Mouse (Mus musculus): ENCODE data around the gene Herpud1. TPM values are rescaled to one million over a fixed set of nuclear protein-coding genes. Genes with fewer than 3 reads are reported as not detected.

Herpud1 gene
- polyA plus RNA-seq, 1 experiment from 2014 or later, result 59.3 TPM

DNA sequence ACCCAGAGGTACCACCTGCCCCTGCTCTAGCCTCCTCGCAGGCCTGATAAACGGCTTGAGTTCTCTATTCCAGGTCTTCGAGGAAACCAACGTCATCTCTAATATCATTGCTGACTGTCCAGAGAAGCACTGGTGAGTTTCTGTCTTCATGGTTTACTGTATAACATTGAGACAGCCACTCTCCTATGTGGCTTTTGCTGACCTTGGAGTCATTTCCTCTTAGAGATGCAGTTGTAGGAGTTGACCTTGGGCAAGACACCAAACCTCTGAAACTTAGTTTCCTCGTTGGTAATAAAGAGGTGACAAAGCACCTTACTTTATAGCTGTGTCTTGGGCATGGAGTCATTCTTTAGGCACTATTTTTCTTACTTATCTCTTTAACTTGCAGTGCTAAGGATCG is 26.3 kb downstream of the Herpud1 start:
- DNase-seq (ENCODE audit: low spot score) (no peak), ATAC-seq (ENCODE audit: insufficient read depth, low FRiP score, low TSS enrichment) (no peak)
- no peaks in the 10 kb centered on the region for H3K4me1 ChIP-seq (ENCODE audit: control insufficient read depth, insufficient read depth, low read length)
- H3K27ac ChIP-seq (ENCODE audit: low read depth, low read length), result no peak overlapping the region
- H3K4me3 ChIP-seq (ENCODE audit: low read depth, low read length), result no peak overlapping the region
- WGBS, result 86% methylated on average over 6 of the region's 6 CpGs
- no peaks in the 10 kb centered on the region for H3K9me3 ChIP-seq (ENCODE audit: control insufficient read depth, low read length)
- H3K9ac ChIP-seq (ENCODE audit: low read length), result no peak overlapping the region
- no peak overlapping the region for H3K4me2 ChIP-seq (ENCODE audit: low read depth)
- H3K36me3 ChIP-seq (ENCODE audit: control insufficient read depth, insufficient read depth, low read length), result no peaks in the 10 kb centered on the region
- H3K27me3 ChIP-seq (ENCODE audit: control insufficient read depth, insufficient read depth, low read length), result no peaks in the 10 kb centered on the region

DNA sequence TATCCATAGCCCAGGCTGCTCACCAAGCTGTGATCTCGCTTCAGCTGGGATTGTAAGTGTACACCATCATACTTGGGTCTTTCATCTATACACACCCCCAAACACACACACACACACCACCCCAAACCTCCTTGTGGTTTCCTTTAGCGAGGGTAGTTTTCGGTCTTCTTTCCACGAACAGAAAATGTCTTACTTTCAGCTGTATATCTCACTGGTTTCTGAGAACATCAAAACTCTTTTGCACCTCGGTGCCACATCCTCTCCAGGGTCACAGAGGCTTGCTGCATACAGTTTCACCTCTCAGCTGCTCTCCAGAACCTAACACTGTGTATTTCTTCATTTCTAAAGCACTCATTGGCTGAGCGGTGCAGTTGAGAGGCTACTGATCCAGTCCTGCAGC is 27.3 kb downstream of the Herpud1 start:
- H3K27me3 ChIP-seq (ENCODE audit: control insufficient read depth, insufficient read depth, low read length), result no peaks in the 10 kb centered on the region
- H3K4me3 ChIP-seq (ENCODE audit: low read depth, low read length), result no peak overlapping the region
- no peak overlapping the region for H3K9ac ChIP-seq (ENCODE audit: low read length)
- no peak overlapping the region for H3K4me2 ChIP-seq (ENCODE audit: low read depth)
- no peaks in the 10 kb centered on the region for H3K36me3 ChIP-seq (ENCODE audit: control insufficient read depth, insufficient read depth, low read length)
- WGBS, result 89% methylated on average over 6 of the region's 6 CpGs
- H3K4me1 ChIP-seq (ENCODE audit: control insufficient read depth, insufficient read depth, low read length), result no peaks in the 10 kb centered on the region
- ATAC-seq (ENCODE audit: insufficient read depth, low FRiP score, low TSS enrichment) (no peak), DNase-seq (ENCODE audit: low spot score) (no peak)
- no peak overlapping the region for H3K27ac ChIP-seq (ENCODE audit: low read depth, low read length)
- no peaks in the 10 kb centered on the region for H3K9me3 ChIP-seq (ENCODE audit: control insufficient read depth, low read length)

DNA sequence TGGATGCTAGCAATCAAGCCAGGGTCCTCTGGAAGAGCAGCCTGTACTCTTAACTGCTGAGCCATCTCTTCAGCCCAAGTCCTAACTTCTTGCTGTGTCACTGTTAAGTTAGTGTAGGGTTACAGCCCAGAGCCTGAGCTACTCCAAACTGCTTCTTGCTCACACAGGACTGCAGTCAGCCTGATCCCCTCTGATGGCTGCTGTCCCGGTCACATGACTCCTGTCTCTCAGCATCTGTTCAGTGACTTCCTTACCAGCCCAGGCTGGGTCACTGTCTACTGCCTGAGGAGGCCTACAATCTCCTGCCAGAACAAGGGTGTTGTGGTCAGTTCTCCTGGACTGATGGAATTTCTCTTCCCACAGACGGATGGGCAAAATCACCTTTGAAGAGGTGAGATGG is 29.0 kb downstream of the Herpud1 start:
- H3K9me3 ChIP-seq (ENCODE audit: control insufficient read depth, low read length), result no peaks in the 10 kb centered on the region
- H3K27ac ChIP-seq (ENCODE audit: low read depth, low read length), result no peak overlapping the region
- H3K4me1 ChIP-seq (ENCODE audit: control insufficient read depth, insufficient read depth, low read length), result no peaks in the 10 kb centered on the region
- H3K36me3 ChIP-seq (ENCODE audit: control insufficient read depth, insufficient read depth, low read length), result no peaks in the 10 kb centered on the region
- no peak overlapping the region for H3K4me3 ChIP-seq (ENCODE audit: low read depth, low read length)
- H3K4me2 ChIP-seq (ENCODE audit: low read depth), result no peak overlapping the region
- no peaks in the 10 kb centered on the region for H3K27me3 ChIP-seq (ENCODE audit: control insufficient read depth, insufficient read depth, low read length)
- 67% methylated on average over 2 of the region's 2 CpGs for WGBS
- H3K9ac ChIP-seq (ENCODE audit: low read length), result no peak overlapping the region
- DNase-seq (ENCODE audit: low spot score) (no peak), ATAC-seq (ENCODE audit: insufficient read depth, low FRiP score, low TSS enrichment) (no peak)

DNA sequence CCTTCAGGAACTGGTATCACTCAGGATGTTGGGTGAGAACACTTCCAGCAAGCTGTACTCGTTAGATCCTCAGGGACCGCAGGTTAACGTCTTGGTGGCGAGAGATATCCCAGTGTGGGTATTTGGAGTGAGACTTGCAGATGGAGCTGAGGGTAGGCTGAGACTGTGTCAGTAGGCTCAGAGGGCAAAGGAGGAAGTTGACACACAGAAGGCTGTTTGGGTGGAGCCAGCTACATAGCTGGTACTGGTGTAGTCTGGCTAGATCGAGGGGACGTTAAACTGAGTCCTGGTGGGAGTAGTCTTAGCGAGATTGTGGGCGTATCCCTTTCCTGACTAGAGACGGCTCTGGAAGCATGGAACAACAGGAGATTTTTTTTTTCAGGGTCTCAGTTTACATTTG is 31.8 kb downstream of the Herpud1 start:
- no peak for DNase-seq (ENCODE audit: low spot score)
- Histone ChIP-seq H3K27me3 (ENCODE audit: control insufficient read depth, insufficient read depth, low read length) (no peaks in the 10 kb centered on the region), H3K4me3 (ENCODE audit: low read depth, low read length) (no peak overlapping the region), H3K9me3 (ENCODE audit: control insufficient read depth, low read length) (no peaks in the 10 kb centered on the region), H3K27ac (ENCODE audit: low read depth, low read length) (no peak overlapping the region), H3K9ac (ENCODE audit: low read length) (no peak overlapping the region), H3K36me3 (ENCODE audit: control insufficient read depth, insufficient read depth, low read length) (no peaks in the 10 kb centered on the region), H3K4me2 (ENCODE audit: low read depth) (no peak overlapping the region), H3K4me1 (ENCODE audit: control insufficient read depth, insufficient read depth, low read length) (no peaks in the 10 kb centered on the region)
- no peak for ATAC-seq (ENCODE audit: insufficient read depth, low FRiP score, low TSS enrichment)
- WGBS, result 71% methylated on average over 9 of the region's 9 CpGs

DNA sequence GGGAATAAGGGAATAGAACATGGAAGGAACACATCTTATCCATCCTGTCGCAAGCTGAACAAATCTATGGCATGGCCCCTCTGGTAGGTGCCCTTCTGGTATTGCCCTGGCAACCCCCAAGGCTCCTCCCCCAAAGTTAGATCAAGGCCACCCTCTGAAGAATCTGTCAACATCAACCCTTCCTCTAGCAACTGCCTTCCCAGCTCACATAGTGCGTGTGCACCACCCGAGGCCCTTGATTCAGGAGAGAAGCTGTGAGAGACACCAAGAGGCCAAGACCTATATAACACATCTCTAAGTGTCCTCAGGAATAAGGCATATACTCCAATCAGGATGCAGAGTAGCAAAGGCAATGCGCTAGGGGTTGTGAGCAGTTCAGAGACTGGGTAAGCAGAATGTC is 36.0 kb downstream of the Herpud1 start:
- DNase-seq (ENCODE audit: low spot score) (no peak), ATAC-seq (ENCODE audit: insufficient read depth, low FRiP score, low TSS enrichment) (no peak)
- WGBS, result 98% methylated on average over 4 of the region's 4 CpGs
- no peak overlapping the region for H3K4me3 ChIP-seq (ENCODE audit: low read depth, low read length)
- H3K27me3 ChIP-seq (ENCODE audit: control insufficient read depth, insufficient read depth, low read length), result no peaks in the 10 kb centered on the region
- no peaks in the 10 kb centered on the region for H3K36me3 ChIP-seq (ENCODE audit: control insufficient read depth, insufficient read depth, low read length)
- no peak overlapping the region for H3K27ac ChIP-seq (ENCODE audit: low read depth, low read length)
- H3K9me3 ChIP-seq (ENCODE audit: control insufficient read depth, low read length), result no peaks in the 10 kb centered on the region
- H3K4me2 ChIP-seq (ENCODE audit: low read depth), result no peak overlapping the region
- no peak overlapping the region for H3K9ac ChIP-seq (ENCODE audit: low read length)
- no peaks in the 10 kb centered on the region for H3K4me1 ChIP-seq (ENCODE audit: control insufficient read depth, insufficient read depth, low read length)

DNA sequence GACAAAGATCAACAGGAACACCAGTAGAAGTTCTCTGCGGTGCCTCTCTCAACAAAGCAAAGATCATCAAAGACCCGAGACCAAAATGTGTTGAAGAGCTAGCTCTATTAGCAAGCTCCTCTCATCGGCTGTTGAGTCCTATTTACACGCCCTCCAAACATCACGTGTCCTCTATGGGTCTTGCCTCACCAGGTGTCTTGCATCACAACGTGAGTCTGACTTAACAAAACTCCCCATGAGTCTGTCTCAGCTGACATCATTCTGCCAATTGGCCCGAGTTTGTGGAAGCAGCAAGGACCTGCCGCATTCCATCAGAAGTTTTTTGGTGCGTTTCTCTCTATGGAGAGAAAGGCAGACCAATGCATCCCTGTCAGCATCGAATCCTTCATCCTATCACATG is 41.7 kb downstream of the Herpud1 start:
- DNase-seq (ENCODE audit: low spot score), result no peak
- Histone ChIP-seq H3K27ac (ENCODE audit: low read depth, low read length) (no peak overlapping the region), H3K36me3 (ENCODE audit: control insufficient read depth, insufficient read depth, low read length) (no peaks in the 10 kb centered on the region), H3K9me3 (ENCODE audit: control insufficient read depth, low read length) (no peaks in the 10 kb centered on the region), H3K4me3 (ENCODE audit: low read depth, low read length) (no peak overlapping the region), H3K4me1 (ENCODE audit: control insufficient read depth, insufficient read depth, low read length) (no peaks in the 10 kb centered on the region), H3K4me2 (ENCODE audit: low read depth) (no peak overlapping the region), H3K27me3 (ENCODE audit: control insufficient read depth, insufficient read depth, low read length) (no peaks in the 10 kb centered on the region), H3K9ac (ENCODE audit: low read length) (no peak overlapping the region)
- no peak for ATAC-seq (ENCODE audit: insufficient read depth, low FRiP score, low TSS enrichment)
- 72% methylated on average over 10 of the region's 10 CpGs for WGBS

DNA sequence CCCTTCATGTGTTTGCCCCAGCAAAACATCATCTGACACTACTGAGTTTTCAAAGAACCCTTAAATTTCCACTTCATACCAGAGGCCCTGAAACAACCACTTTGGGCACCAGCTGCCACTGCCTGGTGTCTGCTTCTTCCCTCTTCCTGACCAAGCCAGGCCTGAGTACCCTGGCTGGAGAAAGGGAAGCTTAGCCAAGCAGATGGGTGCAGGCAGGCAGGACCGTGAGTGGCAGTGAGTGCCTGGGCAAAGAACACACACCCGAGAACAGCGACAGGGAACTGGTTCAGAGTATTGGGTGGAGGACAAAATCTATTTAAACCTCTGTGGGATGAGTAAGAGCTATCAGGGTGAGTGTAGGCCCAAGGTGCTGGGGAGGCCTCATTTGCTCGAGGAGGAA is 42.2 kb downstream of the Herpud1 start:
- 84% methylated on average over 4 of the region's 4 CpGs for WGBS
- H3K27ac ChIP-seq (ENCODE audit: low read depth, low read length), result no peak overlapping the region

DNA sequence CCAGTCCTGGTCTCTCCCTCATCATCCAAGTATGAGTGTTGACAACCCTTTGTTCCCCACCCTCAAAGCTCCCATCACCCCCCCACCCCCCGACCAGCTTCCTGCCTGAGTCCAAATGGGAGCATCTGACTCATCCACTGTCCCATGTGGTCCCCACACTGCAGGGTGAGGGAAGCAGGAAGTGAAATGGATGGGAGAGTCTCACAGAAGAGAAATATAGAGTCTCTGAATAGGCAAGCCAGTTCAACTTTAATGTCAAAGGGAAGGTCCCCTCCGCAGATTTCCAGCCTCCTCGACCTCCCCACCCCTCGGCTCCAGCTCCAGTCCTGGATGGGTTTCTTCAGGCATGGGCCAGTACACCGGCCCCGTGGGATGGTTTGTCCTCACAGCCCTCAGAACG is 43.1 kb downstream of the Herpud1 start:
- DNase-seq (ENCODE audit: low spot score) (no peak), ATAC-seq (ENCODE audit: insufficient read depth, low FRiP score, low TSS enrichment) (no peak)
- no peak overlapping the region for H3K4me2 ChIP-seq (ENCODE audit: low read depth)
- H3K4me1 ChIP-seq (ENCODE audit: control insufficient read depth, insufficient read depth, low read length), result no peaks in the 10 kb centered on the region
- H3K9me3 ChIP-seq (ENCODE audit: control insufficient read depth, low read length), result no peaks in the 10 kb centered on the region
- 0 out of 2 replicates have a peak, but pooled peaks cover 6% of the 10 kb centered on the region for H3K27me3 ChIP-seq (ENCODE audit: control insufficient read depth, insufficient read depth, low read length)
- H3K27ac ChIP-seq (ENCODE audit: low read depth, low read length), result no peak overlapping the region
- H3K4me3 ChIP-seq (ENCODE audit: low read depth, low read length), result no peak overlapping the region
- H3K36me3 ChIP-seq (ENCODE audit: control insufficient read depth, insufficient read depth, low read length), result no peaks in the 10 kb centered on the region
- H3K9ac ChIP-seq (ENCODE audit: low read length), result no peak overlapping the region
- 78% methylated on average over 7 of the region's 7 CpGs for WGBS

More for the DNA sequence above, 42.2 kb downstream of the Herpud1 start:
- no peaks in the 10 kb centered on the region for H3K27me3 ChIP-seq (ENCODE audit: control insufficient read depth, insufficient read depth, low read length)
- H3K4me2 ChIP-seq (ENCODE audit: low read depth), result no peak overlapping the region
- H3K4me1 ChIP-seq (ENCODE audit: control insufficient read depth, insufficient read depth, low read length), result no peaks in the 10 kb centered on the region
- no peak overlapping the region for H3K4me3 ChIP-seq (ENCODE audit: low read depth, low read length)
- no peaks in the 10 kb centered on the region for H3K9me3 ChIP-seq (ENCODE audit: control insufficient read depth, low read length)
- DNase-seq (ENCODE audit: low spot score) (no peak), ATAC-seq (ENCODE audit: insufficient read depth, low FRiP score, low TSS enrichment) (no peak)
- H3K36me3 ChIP-seq (ENCODE audit: control insufficient read depth, insufficient read depth, low read length), result no peaks in the 10 kb centered on the region
- no peak overlapping the region for H3K9ac ChIP-seq (ENCODE audit: low read length)

DNA sequence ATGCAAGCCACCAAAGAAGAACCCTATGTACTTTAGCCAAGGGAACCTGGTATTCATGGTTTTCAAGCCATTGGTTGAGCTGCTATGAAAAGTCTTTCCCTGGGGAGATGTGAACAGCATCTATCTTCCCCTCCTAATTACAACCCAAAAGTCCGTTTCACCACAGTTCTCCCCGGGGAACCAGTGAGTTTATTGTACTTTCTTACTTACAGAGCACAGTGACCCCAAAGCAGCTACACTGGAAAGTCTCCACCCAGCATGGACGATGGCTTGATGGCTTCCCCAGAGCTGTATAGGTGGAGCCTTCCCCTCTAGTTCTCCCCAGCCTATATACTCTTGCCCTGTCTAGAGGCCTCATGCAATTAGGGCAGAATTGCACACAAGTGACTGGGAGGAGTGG is 46.0 kb downstream of the Herpud1 start:
- Histone ChIP-seq H3K9me3 (ENCODE audit: control insufficient read depth, low read length) (no peaks in the 10 kb centered on the region), H3K4me1 (ENCODE audit: control insufficient read depth, insufficient read depth, low read length) (no peaks in the 10 kb centered on the region), H3K27ac (ENCODE audit: low read depth, low read length) (no peak overlapping the region), H3K36me3 (ENCODE audit: control insufficient read depth, insufficient read depth, low read length) (no peaks in the 10 kb centered on the region), H3K27me3 (ENCODE audit: control insufficient read depth, insufficient read depth, low read length) (0 out of 2 replicates have a peak, but pooled peaks cover 6% of the 10 kb centered on the region), H3K9ac (ENCODE audit: low read length) (no peak overlapping the region), H3K4me3 (ENCODE audit: low read depth, low read length) (no peak overlapping the region), H3K4me2 (ENCODE audit: low read depth) (no peak overlapping the region)
- DNase-seq (ENCODE audit: low spot score) (no peak), ATAC-seq (ENCODE audit: insufficient read depth, low FRiP score, low TSS enrichment) (no peak)
- WGBS, result 62% methylated on average over 3 of the region's 3 CpGs
